10 mouse cellular contexts compared by ENCODE assay signal in genomic region chr6:58642191-58642590, GRCm38 (mm10). TPM values are rescaled to one million over a fixed set of nuclear protein-coding genes. Genes with fewer than 3 reads are reported as not detected.
DNase-seq lines count a peak whose midpoint lies in the region; ATAC-seq and TF ChIP-seq lines count a peak whose summit lies in the region.
"Had no signal": no experiment of that assay in that cellular context is flagged by ENCODE, and none has a peak within 500 bp of the region (broad histone marks: within the 10 kb centered on the region; RNA-seq: fewer than 3 reads in every experiment).

No protein-coding gene starts in this region.

- WGBS in intestine, postnatal 0 days = 40% methylated on average over 2 of the region's 2 CpGs
- 82% methylated on average over 2 of the region's 2 CpGs for WGBS in forebrain, embryonic 10.5 days

- H3K9me3 ChIP-seq in intestine, postnatal 0 days (ENCODE audit: control insufficient read depth) = no peaks in the 10 kb centered on the region
- no peaks in the 10 kb centered on the region for H3K9me3 ChIP-seq in forebrain, embryonic 10.5 days

- peak overlapping the region; percentile 28; the same call in 1 of the 2 replicates for H3K27ac ChIP-seq in layer of hippocampus, adult 2 months
- peak overlapping the region; percentile 93 for H3K27ac ChIP-seq in intestine, postnatal 0 days (ENCODE audit: low read depth, low read length)
- H3K27ac ChIP-seq in forebrain, embryonic 10.5 days = no peak overlapping the region
- H3K27ac ChIP-seq: macrophage had no signal

- no peak for ATAC-seq in intestine, postnatal 0 days
- no peak for ATAC-seq in activated CD4-positive, CD25-positive, alpha-beta regulatory T cell, adult 4 months

- peak overlapping the region; percentile 90 for H3K4me2 ChIP-seq in intestine, postnatal 0 days (replicated peaks; ENCODE audit: low read depth)

- no peak for TF ChIP-seq CTCF in layer of hippocampus, adult 2 months (conservative IDR thresholded peaks at IDR 0.05)
- no peak for TF ChIP-seq CTCF in intestine, postnatal 0 days (IDR thresholded peaks at IDR 0.05; ENCODE audit: low read depth)

- peaks cover 10% of the 10 kb centered on the region; the same call in 1 of the 2 replicates for H3K4me1 ChIP-seq in intestine, postnatal 0 days (replicated peaks; ENCODE audit: control insufficient read depth, insufficient read depth, low read length)
- H3K4me1 ChIP-seq in forebrain, embryonic 10.5 days = peaks cover 19% of the 10 kb centered on the region

- H3K9ac ChIP-seq in intestine, postnatal 0 days (ENCODE audit: low read depth, low read length) = no peak overlapping the region

- H3K4me3 ChIP-seq in layer of hippocampus, adult 2 months = peak overlapping the region; percentile 6; the same call in 1 of the 2 replicates
- H3K4me3 ChIP-seq in intestine, postnatal 0 days (ENCODE audit: low read depth, low read length) = no peak overlapping the region
- H3K4me3 ChIP-seq in forebrain, embryonic 10.5 days = no peak overlapping the region

- no peaks in the 10 kb centered on the region for H3K27me3 ChIP-seq in intestine, postnatal 0 days (replicated peaks; ENCODE audit: control insufficient read depth, insufficient read depth, low read length)
- no peaks in the 10 kb centered on the region for H3K27me3 ChIP-seq in forebrain, embryonic 10.5 days (ENCODE audit: poor library complexity, severe bottlenecking)

- H3K36me3 ChIP-seq in intestine, postnatal 0 days (ENCODE audit: control insufficient read depth, insufficient read depth) = no peaks in the 10 kb centered on the region
- no peaks in the 10 kb centered on the region for H3K36me3 ChIP-seq in forebrain, embryonic 10.5 days (replicated peaks)

- DNase-seq in layer of hippocampus, adult 2 months (ENCODE audit: low spot score in 2 of 2) = no peak
- DNase-seq in layer of hippocampus, adult 8-10 months (ENCODE audit: low spot score in 2 of 2) = no peak
- DNase-seq in c-Kit-positive CD71-positive TER-119-positive erythroid progenitor cells, embryonic 14.5 days (ENCODE audit: low spot score) = peak; percentile 89
- DNase-seq in spleen, postnatal 14 days (ENCODE audit: low spot score in 2 of 2) = peak; percentile 10 to 21
- no peak for DNase-seq in forebrain, embryonic 10.5 days (ENCODE audit: extremely low spot score, low spot score)
- DNase-seq: adrenal gland, postnatal 36 days; right cerebral cortex, postnatal 14 days had no signal

RNA-seq across cellular contexts. Expression of gene Abcg2, which starts 57.9 kb away (rescaled TPM):
- total RNA-seq in layer of hippocampus, adult 2 months (2021) = 10 to 100 TPM; 19.8 to 23.8 TPM
- 10 to 100 TPM; 22.0 to 29.6 (median 23.7) TPM for total RNA-seq in layer of hippocampus, adult 8-10 months (2022)
- 143 and 158 TPM in 2 replicates for polyA plus RNA-seq in intestine, postnatal 0 days (2015; fragmentation: Nextera tagmentation; extraction: Ambion mirVana)
- polyA plus RNA-seq in forebrain, embryonic 10.5 days (2016; fragmentation: Nextera tagmentation; extraction: Ambion mirVana) = 51.1 and 53.7 TPM in 2 replicates
- 10 to 100 TPM; 14.9 to 15.6 TPM for polyA plus RNA-seq in activated CD4-positive, CD25-positive, alpha-beta regulatory T cell, adult 4 months (2017; shearing (Covaris generic))

Comparison
In these comparisons a context has a peak if more than half of its experiments do, and no peak if none do; other contexts are left out.
1. DNase-seq: peak in c-Kit-positive CD71-positive TER-119-positive erythroid progenitor cells, embryonic 14.5 days (single experiment) and spleen, postnatal 14 days (2 of 2); none in layer of hippocampus, adult 2 months (0 of 2), layer of hippocampus, adult 8-10 months (0 of 2) and forebrain, embryonic 10.5 days (single experiment).